Mouse (Mus musculus): ENCODE results near the gene Mrgprg. TPM values are rescaled to one million over a fixed set of nuclear protein-coding genes. Genes with fewer than 3 reads are reported as not detected.

The Mrgprg gene
- total RNA-seq, 4 experiments from 2014 or later, result not detected

DNA sequence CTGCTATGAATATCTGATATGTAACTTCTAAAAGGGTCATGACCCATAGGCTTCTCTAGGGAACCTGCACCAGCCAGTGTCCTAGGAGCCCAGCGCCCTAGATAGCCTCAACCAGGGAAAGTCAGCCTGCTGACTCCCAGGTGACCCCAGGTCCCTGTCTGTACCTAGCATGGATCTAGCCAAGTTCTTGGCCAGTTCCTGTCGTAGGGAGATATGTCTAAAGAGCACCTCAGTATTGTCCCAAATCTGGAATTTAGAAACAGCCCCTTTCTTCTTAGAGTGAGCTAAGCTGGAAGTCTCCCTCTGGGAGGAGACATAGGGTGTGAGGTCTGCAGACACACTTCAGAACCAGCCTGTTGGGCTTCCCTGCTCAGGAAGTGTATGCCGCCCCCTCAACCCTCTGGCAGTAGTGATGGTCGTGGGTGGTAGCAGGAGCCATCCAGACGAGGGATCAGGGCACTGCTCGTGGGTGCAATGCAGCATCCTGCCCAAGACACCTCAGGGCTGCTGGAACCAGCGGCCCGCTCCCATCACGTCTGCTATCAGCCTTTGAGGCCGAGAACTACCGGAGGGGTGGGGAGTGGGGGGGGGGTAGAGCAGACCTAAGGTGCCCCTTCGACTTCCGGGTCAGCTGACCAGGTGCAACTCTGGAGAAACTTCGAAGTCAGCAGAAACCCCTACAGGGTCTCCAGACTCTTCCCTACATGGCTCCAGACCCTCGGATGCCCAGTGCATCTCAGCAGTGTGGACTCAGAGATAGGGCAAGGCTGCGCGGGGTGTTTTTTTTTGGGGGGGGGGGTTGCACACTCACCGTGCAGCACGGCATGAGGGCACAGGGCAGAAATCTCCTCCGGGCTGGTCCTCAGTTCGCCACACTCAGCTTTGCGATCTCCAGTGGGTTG, 10.4 kb downstream of the Mrgprg start, which contains the start of gene Osbpl5:
Gene Osbpl5, minus strand, starts transcription at position 861 of the 902 bp plus-strand sequence.
- peak; percentile 25 to 61 for DNase-seq (ENCODE audit: low spot score in 2 of 2)

DNA sequence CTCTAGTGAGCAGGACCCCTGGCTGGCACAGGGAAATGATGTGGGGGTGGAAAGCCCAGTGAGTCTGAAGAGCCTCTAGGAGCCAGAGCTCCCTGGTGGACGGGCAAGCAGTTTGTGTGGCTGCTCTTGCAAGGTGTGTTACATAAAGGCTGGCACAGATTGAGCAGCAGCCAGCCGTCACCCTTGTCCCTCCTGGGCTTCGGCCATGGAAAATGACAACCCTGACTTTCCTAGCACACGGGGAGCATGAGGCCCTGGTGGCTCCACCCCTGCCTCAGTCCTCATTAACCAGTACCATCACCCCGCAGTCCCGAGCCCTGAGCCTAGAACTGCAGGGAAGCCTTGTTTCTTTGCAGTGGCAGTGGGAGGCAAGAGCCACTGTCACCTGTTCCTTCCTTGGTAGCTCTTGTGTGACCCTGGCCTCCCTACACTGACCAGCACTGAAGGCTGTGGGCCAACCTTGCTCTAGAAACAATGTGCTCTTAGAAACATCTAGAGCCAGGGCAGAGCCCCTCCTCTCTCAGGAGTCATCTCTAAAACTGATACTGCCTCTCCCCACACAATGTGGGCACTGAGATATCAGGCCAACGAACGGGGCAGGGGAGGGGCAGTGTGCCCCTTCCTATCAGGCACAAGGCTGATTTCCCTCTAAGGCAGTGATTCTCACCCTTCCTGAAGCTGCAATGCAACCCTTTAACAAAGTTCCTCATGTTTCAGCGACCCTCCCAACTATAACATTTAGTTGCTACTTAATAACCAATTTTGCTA, 11.3 kb downstream of the Mrgprg start:
- no peak for DNase-seq (ENCODE audit: low spot score in 2 of 2)

DNA sequence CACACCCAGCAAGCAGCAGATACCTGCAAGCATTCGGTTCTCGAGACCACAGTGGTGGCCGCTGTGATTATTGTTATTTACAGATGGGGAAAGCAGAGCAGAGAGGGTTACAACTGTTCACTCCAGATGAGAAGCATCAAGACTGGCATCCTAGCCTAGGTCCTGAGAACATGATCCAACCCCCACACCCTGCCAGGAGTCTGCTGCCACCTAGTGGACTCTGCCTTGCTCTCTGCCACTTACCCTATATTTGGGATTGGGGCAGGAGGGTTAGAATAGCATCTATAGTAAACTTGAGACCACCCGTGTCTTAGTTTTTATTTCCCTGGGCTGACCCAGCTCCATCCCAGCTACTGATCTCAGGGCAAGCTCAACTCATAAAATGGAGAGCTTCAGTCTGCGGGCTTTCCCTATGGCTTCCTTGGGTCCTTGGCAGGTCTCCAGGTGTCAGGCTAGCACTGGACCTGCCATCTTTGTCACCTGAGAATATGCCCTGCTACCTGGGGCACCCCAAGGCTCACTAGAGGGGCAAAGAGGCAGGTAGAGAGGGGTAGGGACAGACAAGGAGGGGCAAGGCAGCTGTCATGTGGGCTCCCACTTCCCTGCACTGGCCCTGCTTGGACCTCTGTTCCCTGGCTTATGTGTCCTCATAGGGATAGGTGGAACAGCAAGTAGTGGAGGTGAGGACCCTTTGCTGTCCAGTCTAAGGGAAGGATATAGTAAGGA, 12.6 kb downstream of the Mrgprg start:
- no peak for DNase-seq (ENCODE audit: low spot score in 2 of 2)

DNA sequence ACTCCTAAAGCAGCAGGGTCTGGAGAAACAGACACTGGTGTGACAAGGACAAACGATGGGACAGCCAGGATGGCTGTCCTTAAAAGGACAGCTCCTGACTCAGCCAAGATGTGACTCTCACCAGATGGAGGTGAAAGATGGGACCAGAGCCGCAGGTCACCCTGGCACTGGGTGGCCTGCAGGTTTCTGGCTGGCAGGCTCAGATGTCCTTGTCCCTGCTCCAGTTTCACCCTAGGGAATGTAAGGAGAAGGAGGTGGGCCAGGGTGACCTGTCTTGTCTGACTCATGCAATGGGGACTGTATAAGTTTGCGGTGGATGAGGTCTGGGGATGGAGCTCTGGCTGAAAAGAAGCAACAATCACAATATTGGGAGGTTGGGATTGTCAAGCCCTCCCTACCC, 14.2 kb downstream of the Mrgprg start:
- no peak for DNase-seq (ENCODE audit: low spot score in 2 of 2)

DNA sequence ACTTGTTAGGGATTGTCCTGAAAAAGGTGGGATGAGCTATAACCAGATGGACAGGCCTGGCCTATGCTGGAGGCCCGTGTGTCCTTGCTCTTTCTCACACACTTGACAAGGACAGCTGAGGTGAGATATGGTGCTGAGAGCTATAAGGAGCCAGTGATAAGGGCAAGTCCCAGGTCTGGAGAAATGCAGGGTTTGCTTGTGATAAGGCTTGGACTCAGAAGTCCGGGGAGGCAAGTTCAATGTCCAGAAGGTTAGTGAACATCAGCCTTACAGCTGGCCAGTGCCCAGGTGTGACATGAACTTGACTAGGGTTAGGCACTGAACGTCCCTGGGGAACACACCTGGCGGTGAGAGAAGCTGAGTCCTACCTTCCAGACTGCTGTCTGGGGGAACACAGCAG, 14.7 kb downstream of the Mrgprg start:
- DNase-seq (ENCODE audit: low spot score in 2 of 2), result no peak

DNA sequence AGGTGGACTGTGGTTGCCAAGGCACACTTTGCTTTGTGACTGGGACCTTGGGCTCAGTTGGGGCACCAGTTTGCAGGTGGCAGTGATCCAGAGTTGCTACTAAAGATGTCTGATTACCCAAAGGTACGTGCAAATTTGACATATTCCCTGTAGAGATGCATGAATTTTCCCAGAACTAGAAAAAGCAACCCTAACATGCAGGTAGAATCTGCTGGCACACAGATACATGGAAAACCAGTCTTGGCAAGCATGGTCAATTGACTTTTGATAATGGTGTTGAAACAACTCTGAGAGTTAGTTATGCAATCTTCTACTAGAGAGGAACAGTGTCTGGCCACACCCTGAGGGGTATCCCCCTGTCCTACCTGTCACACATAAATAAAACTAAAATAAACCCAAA, 15.4 kb downstream of the Mrgprg start:
- DNase-seq (ENCODE audit: low spot score in 2 of 2), result no peak

DNA sequence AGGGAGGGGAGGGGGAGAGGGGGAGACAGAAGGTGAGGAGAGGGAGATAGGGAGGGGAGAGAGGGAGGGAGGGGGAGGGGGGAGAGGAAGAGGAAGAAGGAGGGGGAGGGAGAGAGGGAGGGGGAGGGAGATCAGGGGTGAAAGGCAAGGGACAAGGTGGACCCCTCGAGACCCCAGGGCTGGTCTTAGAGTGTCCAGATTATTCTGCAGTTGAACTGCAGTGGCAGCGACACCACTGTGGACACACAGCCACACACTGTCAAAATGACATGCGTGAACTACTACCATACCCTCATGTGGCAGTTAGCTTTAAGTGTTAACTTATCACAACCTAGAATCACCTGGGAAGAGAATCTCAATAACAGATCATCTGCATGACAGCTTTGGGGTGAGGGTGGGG, 17.7 kb downstream of the Mrgprg start:
- DNase-seq (ENCODE audit: low spot score in 2 of 2), result no peak

DNA sequence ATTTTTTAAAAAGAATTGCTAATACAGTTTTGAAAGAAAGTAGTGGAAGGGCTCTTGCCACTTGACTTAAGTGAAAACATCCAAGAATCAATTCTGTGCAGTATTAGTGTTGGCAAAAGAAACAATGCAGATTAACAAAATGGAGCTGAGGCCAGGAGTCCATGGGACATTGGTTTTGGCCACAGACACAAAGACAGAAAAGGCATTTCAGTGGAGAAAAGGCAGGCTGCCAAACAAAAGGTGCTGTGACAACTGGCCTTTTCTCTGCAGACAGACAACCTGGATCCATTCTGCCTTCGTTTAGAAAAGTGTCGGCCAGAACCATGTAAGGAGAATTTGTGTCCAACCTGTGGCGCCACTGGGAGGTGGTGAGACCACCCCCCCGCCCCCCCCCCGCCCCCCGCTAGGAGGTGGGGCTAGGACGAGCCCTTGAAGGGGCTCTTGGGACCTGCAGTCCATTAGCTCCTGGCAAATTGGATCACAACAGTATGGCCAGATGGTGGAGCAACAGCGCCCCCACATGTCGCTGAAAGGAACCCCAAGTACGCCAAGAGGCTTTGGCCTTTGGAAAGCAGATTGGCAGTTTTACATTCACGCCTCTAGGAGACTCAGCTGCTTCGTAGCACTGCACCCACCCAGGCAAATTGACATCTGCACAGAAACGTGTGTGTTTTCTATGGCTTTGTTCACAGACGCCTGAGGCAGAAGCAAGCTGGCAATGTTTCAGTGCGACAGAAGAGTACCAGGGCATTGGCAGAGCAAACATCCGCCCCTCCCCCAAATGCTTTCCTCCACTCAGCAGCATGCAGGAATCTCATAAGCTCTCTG, 18.5 kb downstream of the Mrgprg start:
- peak; percentile 78 to 87 for DNase-seq (ENCODE audit: low spot score in 2 of 2)

DNA sequence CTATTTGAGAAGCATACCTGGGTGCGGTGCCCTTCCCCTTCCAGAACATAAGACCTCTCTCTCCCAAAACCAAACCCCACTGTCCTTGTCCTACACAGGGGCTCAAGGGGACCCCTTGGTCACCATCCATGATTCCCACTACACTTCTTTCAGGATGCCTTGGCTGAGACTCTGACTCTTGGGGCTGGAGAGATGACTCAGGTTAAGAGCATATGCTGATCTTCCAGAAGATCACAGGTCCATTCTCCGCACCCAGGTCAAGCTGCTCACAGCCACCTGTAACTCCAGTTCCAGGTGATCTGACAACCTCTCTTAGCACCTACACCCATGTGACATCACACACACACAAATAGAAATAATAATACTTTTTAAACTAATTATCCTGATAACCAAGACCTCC, 26.1 kb downstream of the Mrgprg start:
- no peak for DNase-seq (ENCODE audit: low spot score in 2 of 2)

DNA sequence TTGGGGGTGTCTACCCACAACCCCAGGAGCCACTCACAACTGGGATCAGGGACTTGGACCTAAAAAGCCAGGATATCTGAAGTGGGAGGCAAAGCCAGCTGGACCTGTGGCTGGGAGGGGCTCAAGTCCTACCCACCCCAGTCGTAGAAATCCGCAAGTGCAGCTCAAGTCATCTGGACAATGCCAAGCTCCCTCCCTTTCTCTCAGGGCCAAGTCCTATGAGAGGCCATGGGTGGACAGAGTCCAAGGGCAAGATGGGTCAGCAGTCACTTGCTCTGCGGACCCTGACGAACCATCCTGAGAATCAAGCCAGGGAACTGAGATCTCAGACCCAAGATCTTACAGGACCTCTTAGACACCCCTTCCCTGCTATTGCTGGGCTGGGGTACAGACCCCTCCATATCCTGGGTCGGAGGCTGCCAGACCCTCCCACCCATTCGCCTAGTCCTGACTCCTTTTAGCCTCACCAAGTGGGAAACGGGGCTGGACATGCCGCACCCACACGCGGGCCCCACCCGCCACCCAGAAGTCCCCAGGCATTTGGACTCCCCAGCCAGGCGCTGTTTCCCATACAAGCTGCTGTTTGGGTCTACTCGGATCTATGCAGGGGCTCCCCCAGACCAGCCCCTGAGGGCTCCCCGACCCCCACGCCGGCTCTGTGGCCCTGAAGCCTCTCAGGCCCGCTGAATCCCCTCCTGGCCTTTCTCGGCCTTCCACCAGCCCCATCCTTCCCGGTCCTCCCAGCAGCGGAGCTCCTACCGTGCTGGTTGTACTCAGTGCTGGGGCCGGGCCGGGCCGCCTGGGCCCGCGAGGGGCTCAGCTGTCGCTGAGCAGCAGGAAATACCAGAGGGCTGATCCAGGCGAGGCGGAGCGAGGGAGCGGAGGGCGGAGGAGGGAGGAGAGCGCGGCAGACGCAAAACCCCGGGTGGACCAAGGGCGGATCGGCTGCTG, 27.0 kb downstream of the Mrgprg start:
- peak; percentile 50 to 66 for DNase-seq (ENCODE audit: low spot score in 2 of 2)

DNA sequence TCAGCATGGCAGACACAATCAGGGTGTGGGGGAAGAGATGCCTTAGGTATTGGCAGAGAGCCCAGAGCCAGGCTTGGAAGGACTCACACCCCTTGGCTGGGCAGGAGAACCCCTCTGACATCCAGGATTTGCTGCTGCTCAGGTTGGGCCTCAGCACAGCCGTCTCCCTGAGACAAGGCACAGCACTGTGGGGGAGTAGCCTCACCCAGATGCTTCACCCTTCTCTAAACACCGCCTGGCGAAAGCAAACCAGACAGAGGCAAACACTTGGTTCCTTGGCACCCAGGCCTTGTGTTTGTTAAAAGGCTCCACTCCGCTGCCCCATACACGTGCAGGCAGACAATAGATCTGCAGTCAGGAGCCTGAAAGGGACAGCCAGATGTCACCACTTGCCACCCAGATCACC, 28.2 kb downstream of the Mrgprg start:
- DNase-seq (ENCODE audit: low spot score in 2 of 2), result peak in 1 of 2 experiments; percentile 14

DNA sequence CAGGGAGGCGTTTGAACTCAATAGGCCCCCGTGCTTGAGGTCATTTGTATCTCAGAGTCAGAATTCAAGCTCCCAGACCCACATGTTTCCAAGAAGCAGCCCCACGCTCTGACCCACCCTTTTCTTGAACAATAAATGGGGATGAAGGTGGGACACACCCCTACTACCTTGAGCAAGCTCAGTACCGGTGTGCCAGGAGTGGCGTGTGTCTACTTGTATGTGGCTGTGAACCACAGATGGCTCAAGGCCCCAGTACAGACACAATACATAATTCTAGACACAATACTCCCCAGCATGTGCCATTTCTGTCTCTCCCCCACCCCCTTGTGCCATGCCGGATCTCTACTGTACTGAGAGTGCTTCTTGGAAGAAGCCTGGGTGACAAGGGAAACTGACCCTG, 28.6 kb downstream of the Mrgprg start:
- DNase-seq (ENCODE audit: low spot score in 2 of 2), result no peak

DNA sequence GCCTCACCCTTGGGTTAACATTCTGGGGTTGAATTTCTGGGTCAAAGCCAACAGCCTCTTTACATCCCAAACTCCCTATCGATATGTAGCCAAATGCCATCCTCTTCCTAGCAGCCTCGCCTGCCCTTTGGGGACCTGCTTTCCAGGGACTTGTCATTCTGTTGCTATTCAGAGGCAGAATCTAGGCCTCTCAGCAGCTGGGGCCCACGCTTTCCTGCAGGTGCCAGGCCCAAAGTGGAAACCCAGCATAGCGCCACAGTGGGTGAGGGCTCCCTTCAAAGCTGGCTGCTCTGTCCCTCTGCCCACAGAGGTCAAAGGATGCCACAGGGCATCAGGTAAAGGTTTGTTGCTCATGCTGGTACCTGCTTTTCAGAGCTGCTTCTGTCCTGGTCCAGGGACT, 33.0 kb downstream of the Mrgprg start:
- peak in 1 of 2 experiments; percentile 43 for DNase-seq (ENCODE audit: low spot score in 2 of 2)

DNA sequence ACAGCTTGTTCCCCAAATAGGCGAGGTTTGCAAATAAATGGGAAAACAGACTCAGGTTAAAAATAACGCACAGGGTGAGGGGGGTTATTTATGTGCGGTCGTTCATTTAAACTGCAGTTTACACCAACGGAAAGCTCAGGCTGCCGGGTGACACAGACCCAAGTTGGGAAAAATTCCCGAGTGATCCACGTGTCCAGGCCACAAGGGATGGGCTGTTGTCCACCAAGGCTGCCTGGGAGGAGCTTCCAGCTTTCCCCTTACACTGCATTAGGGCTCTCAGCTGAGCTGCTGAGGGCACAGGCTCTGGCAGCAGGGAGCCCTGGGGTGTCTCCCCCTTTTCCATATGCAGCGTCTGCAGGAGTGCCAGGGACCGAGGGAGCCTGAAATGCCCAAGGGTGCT, 36.9 kb downstream of the Mrgprg start:
- DNase-seq (ENCODE audit: low spot score in 2 of 2), result no peak

DNA sequence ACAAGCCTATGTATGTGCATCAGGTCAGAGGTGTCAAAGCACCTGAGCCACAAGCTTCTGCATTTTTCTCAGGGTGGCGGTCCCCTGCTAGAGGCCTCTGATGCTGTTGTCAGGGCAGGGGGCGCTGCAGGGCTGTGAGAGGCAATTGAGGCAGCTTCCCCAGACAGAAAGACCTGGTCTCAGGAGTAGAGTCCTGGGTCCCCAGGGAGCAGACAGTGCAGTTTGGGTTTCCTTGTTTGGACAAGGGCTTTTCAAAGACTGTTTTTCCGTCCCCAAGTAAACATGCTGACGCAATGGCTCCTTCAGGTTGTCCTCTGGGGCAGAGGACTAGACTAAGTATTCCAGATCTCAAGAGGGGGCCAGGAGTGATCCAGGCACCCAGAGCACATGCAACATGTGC, 40.4 kb downstream of the Mrgprg start:
- no peak for DNase-seq (ENCODE audit: low spot score in 2 of 2)

DNA sequence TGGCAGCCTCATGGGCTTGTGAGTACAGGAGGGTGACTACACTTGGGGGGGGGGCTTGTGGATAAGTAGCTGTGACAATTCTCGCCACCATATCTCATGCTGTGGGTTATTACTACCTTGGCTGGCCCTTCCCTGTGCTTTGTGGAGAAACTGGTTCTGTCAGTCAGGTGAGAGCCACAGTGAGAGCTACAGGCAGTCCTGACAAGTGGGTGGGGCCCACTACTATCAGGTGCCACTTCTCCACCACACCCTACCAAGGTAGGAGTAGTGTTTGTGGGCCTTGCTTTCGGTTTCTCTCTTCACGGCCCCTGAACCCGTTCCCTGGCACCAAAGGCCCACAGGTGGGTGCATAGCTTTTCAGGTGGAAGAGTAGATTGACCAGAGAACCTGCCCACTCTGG, 43.0 kb downstream of the Mrgprg start:
- no peak for DNase-seq (ENCODE audit: low spot score in 2 of 2)

DNA sequence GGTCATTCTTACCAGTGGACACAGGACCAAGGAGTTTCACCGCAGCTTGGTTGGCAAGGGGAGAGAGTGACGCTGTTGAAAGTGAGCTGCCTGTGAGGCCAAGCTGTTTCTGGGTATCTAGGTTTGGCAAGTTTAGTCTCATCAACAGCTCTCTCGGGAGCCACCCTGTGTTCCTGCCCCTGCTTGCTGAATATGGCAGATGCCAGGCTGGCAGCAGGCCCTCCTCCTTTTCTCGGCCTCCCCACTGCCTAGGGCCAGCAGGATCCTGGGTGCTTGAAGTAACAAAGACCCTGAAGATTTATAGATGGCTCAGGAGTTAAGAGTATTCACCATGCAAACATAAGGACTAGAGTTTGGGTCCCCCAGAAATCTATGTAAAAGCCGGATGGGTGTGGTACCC, 44.1 kb downstream of the Mrgprg start:
- no peak for DNase-seq (ENCODE audit: low spot score in 2 of 2)

DNA sequence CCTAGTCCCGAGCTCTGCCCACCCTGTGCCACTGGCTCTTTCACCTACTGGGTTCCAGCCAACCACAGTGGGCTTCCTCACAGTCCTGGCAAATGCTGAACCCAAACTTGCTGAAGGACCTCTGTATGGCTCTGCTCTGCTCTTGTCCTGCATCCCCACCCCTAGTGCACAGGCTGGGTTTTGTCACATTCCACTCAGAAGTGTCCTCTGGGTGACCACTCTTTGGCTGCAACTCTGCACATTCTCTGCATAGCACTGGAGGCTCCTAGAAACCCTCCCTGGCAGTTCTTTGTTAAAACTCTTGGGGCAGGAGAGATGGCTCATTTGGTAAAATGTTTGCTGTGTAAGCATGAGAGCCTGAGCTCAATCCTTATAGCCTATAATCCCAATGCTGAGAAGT, 49.0 kb downstream of the Mrgprg start:
- no peak for DNase-seq (ENCODE audit: low spot score in 2 of 2)
